Mouse (Mus musculus): ENCODE measurements around the gene Fam124a. TPM values are rescaled to one million over a fixed set of nuclear protein-coding genes. Genes with fewer than 3 reads are reported as not detected.
A peak's percentile ranks its signal among the peaks of the same experiment; 100 is the strongest.

The Fam124a gene
- 3.0 and 3.2 TPM in 2 replicates for polyA plus RNA-seq (2015; fragmentation: Nextera tagmentation; extraction: Ambion mirVana)

GRCm38 (mm10) chr14:62555309-62555829 lies at the start of gene Fam124a:
TSS of gene Fam124a (plus strand) at chr14:62555737.
- no peaks in the 10 kb centered on the region for H3K9me3 ChIP-seq (ENCODE audit: low read length)
- WGBS (ENCODE audit: insufficient replicate concordance) = under 1% methylated on average over 47 of the region's 51 CpGs
- H3K4me2 ChIP-seq (ENCODE audit: low read depth, low read length) = peak within 1 kb of the TSS; percentile 79
- peak within 1 kb of the TSS; percentile 59 for H3K9ac ChIP-seq (replicated peaks)
- DNase-seq (peak; percentile 75), ATAC-seq (peak; percentile 90)
- TF ChIP-seq EP300 (IDR thresholded peaks at IDR 0.05; ENCODE audit: low read depth) (no peak), CTCF (IDR thresholded peaks at IDR 0.05; ENCODE audit: low read depth) (peak; percentile 2; the same call in 1 of the 2 replicates)
- peak within 1 kb of the TSS; percentile 53 for H3K4me3 ChIP-seq (ENCODE audit: low read depth, low read length)
- no peaks in the 10 kb centered on the region for H3K36me3 ChIP-seq (replicated peaks; ENCODE audit: insufficient read depth, low read length)
- H3K27ac ChIP-seq (ENCODE audit: low read depth) = peak within 1 kb of the TSS; percentile 69
- H3K27me3 ChIP-seq (ENCODE audit: insufficient read depth, low read length) = peaks cover 27% of the 10 kb centered on the region
- H3K4me1 ChIP-seq (ENCODE audit: insufficient read depth) = 0 out of 2 replicates have a peak, but pooled peaks cover 9% of the 10 kb centered on the region

- no peak overlapping the region for H3K27ac ChIP-seq (ENCODE audit: low read depth)
- WGBS (ENCODE audit: insufficient replicate concordance) = 54% methylated on average over 3 of the region's 3 CpGs
- peak overlapping the region; percentile 14; the same call in 1 of the 2 replicates for H3K4me2 ChIP-seq (ENCODE audit: low read depth, low read length)
- peak; percentile 43 for DNase-seq
- 0 out of 2 replicates have a peak, but pooled peaks cover 3% of the 10 kb centered on the region for H3K4me1 ChIP-seq (ENCODE audit: insufficient read depth)
- ATAC-seq = peak; percentile 98
- no peak overlapping the region for H3K9ac ChIP-seq (replicated peaks)
- H3K9me3 ChIP-seq (ENCODE audit: low read length) = no peaks in the 10 kb centered on the region
- H3K4me3 ChIP-seq (ENCODE audit: low read depth, low read length) = no peak overlapping the region
- H3K36me3 ChIP-seq (replicated peaks; ENCODE audit: insufficient read depth, low read length) = no peaks in the 10 kb centered on the region
- TF ChIP-seq CTCF (IDR thresholded peaks at IDR 0.05; ENCODE audit: low read depth) (no peak), EP300 (IDR thresholded peaks at IDR 0.05; ENCODE audit: low read depth) (no peak)
- H3K27me3 ChIP-seq (ENCODE audit: insufficient read depth, low read length) = no peaks in the 10 kb centered on the region
These were observed 49.3 kb upstream of the Fam124a start for GRCm38 (mm10) chr14:62506261-62506660.

- Histone ChIP-seq H3K4me1 (ENCODE audit: insufficient read depth) (0 out of 2 replicates have a peak, but pooled peaks cover 3% of the 10 kb centered on the region), H3K9me3 (ENCODE audit: low read length) (no peaks in the 10 kb centered on the region), H3K27ac (ENCODE audit: low read depth) (no peak overlapping the region), H3K4me2 (ENCODE audit: low read depth, low read length) (no peak overlapping the region), H3K4me3 (ENCODE audit: low read depth, low read length) (no peak overlapping the region), H3K27me3 (ENCODE audit: insufficient read depth, low read length) (no peaks in the 10 kb centered on the region), H3K9ac (replicated peaks) (no peak overlapping the region), H3K36me3 (replicated peaks; ENCODE audit: insufficient read depth, low read length) (no peaks in the 10 kb centered on the region)
- no peak for TF ChIP-seq CTCF (IDR thresholded peaks at IDR 0.05; ENCODE audit: low read depth)
- no peak for TF ChIP-seq EP300 (IDR thresholded peaks at IDR 0.05; ENCODE audit: low read depth)
- DNase-seq (no peak), ATAC-seq (no peak)
- 63% methylated on average over 3 of the region's 3 CpGs for WGBS (ENCODE audit: insufficient replicate concordance)
These were observed 46.2 kb upstream of the Fam124a start for GRCm38 (mm10) chr14:62509350-62509749.

- DNase-seq (no peak), ATAC-seq (no peak)
- Histone ChIP-seq H3K27ac (ENCODE audit: low read depth) (no peak overlapping the region), H3K4me2 (ENCODE audit: low read depth, low read length) (no peak overlapping the region), H3K36me3 (replicated peaks; ENCODE audit: insufficient read depth, low read length) (no peaks in the 10 kb centered on the region), H3K4me1 (ENCODE audit: insufficient read depth) (no peaks in the 10 kb centered on the region), H3K27me3 (ENCODE audit: insufficient read depth, low read length) (no peaks in the 10 kb centered on the region), H3K9me3 (ENCODE audit: low read length) (no peaks in the 10 kb centered on the region), H3K9ac (replicated peaks) (no peak overlapping the region), H3K4me3 (ENCODE audit: low read depth, low read length) (no peak overlapping the region)
- WGBS (ENCODE audit: insufficient replicate concordance) = 50% methylated on average over 1 of the region's 1 CpGs
- TF ChIP-seq CTCF (IDR thresholded peaks at IDR 0.05; ENCODE audit: low read depth) = no peak
- TF ChIP-seq EP300 (IDR thresholded peaks at IDR 0.05; ENCODE audit: low read depth) = no peak
These were observed 42.7 kb upstream of the Fam124a start for GRCm38 (mm10) chr14:62512845-62513244.

- TF ChIP-seq CTCF (IDR thresholded peaks at IDR 0.05; ENCODE audit: low read depth) (no peak), EP300 (IDR thresholded peaks at IDR 0.05; ENCODE audit: low read depth) (no peak)
- Histone ChIP-seq H3K9me3 (ENCODE audit: low read length) (no peaks in the 10 kb centered on the region), H3K27me3 (ENCODE audit: insufficient read depth, low read length) (no peaks in the 10 kb centered on the region), H3K9ac (replicated peaks) (no peak overlapping the region), H3K4me2 (ENCODE audit: low read depth, low read length) (no peak overlapping the region), H3K4me3 (ENCODE audit: low read depth, low read length) (no peak overlapping the region), H3K27ac (ENCODE audit: low read depth) (no peak overlapping the region), H3K4me1 (ENCODE audit: insufficient read depth) (no peaks in the 10 kb centered on the region), H3K36me3 (replicated peaks; ENCODE audit: insufficient read depth, low read length) (no peaks in the 10 kb centered on the region)
- no peak for ATAC-seq
- 63% methylated on average over 2 of the region's 2 CpGs for WGBS (ENCODE audit: insufficient replicate concordance)
- no peak for DNase-seq
These were observed 24.6 kb upstream of the Fam124a start for GRCm38 (mm10) chr14:62530951-62531350.

GRCm38 (mm10) chr14:62536127-62536526 lies 19.4 kb upstream of the Fam124a start:
- WGBS (ENCODE audit: insufficient replicate concordance) = 59% methylated on average over 5 of the region's 5 CpGs

More at GRCm38 (mm10) chr14:62536127-62536526, 19.4 kb upstream of the Fam124a start:
- Histone ChIP-seq H3K4me2 (ENCODE audit: low read depth, low read length) (no peak overlapping the region), H3K9me3 (ENCODE audit: low read length) (no peaks in the 10 kb centered on the region), H3K27me3 (ENCODE audit: insufficient read depth, low read length) (no peaks in the 10 kb centered on the region), H3K4me3 (ENCODE audit: low read depth, low read length) (no peak overlapping the region), H3K4me1 (ENCODE audit: insufficient read depth) (no peaks in the 10 kb centered on the region), H3K36me3 (replicated peaks; ENCODE audit: insufficient read depth, low read length) (no peaks in the 10 kb centered on the region), H3K27ac (ENCODE audit: low read depth) (no peak overlapping the region), H3K9ac (replicated peaks) (no peak overlapping the region)
- no peak for TF ChIP-seq CTCF (IDR thresholded peaks at IDR 0.05; ENCODE audit: low read depth)
- no peak for TF ChIP-seq EP300 (IDR thresholded peaks at IDR 0.05; ENCODE audit: low read depth)
- DNase-seq (no peak), ATAC-seq (no peak)

All from liver, postnatal 0 days (tissue).